Mouse (Mus musculus) embryonic facial prominence, embryonic 15.5 days (tissue): ENCODE results near the gene Gm10256. TPM values are rescaled to one million over a fixed set of nuclear protein-coding genes. Genes with fewer than 3 reads are reported as not detected.
"Not testable (repeated sequence)": the region's sequence is repeated elsewhere in the genome, so short reads cannot be mapped to it uniquely, and the experiment has no call there.

Source experiments
- ATAC-seq: fragments of 200-750 bp; cut with Nextera tagmentation; 2 replicates; pipeline ENCODE4 v1.8.0; 2017; ENCODE audit warnings: low read depth, moderate TSS enrichment; ENCODE audit not compliant: insufficient number of reproducible peaks, low FRiP score, low TSS enrichment
- H3K27ac ChIP-seq: fragments of 300-500 bp; sonication (generic); replicated peaks from 2 replicates; pipeline ENCODE4 v1.5.1; 2015; ENCODE audit warnings: mild to moderate bottlenecking, inconsistent platforms
- H3K27me3 ChIP-seq: fragments of 300-500 bp; sonication (generic); 2 replicates; pipeline ENCODE4 v1.6.1; 2015; ENCODE audit warnings: inconsistent platforms
- H3K36me3 ChIP-seq: fragments of 300-500 bp; sonication (generic); 2 replicates; pipeline ENCODE4 v1.6.1; 2015; ENCODE audit warnings: mild to moderate bottlenecking, inconsistent platforms
- H3K4me1 ChIP-seq: fragments of 300-500 bp; sonication (generic); 2 replicates; pipeline ENCODE4 v1.6.1; 2015; ENCODE audit warnings: inconsistent platforms
- H3K4me2 ChIP-seq: fragments of 300-500 bp; sonication (generic); replicated peaks from 2 replicates; pipeline ENCODE4 v1.6.1; 2015; ENCODE audit warnings: mild to moderate bottlenecking, inconsistent platforms
- H3K4me3 ChIP-seq: fragments of 300-500 bp; sonication (generic); replicated peaks from 2 replicates; pipeline ENCODE4 v1.5.1; 2015; ENCODE audit warnings: mild to moderate bottlenecking, inconsistent platforms
- H3K9ac ChIP-seq: fragments of 300-500 bp; sonication (generic); 2 replicates; pipeline ENCODE4 v1.6.1; 2015; ENCODE audit warnings: inconsistent platforms
- H3K9me3 ChIP-seq: fragments of 300-500 bp; sonication (generic); replicated peaks from 2 replicates; pipeline ENCODE4 v1.6.1; 2016; ENCODE audit warnings: inconsistent platforms
- WGBS: fragments of 180-500 bp; shearing (Covaris S2); methylation state at CpG from one replicate; pipeline ENCODE4 v1.1.7; 2015; 5-methylcytosine and 5-hydroxymethylcytosine counted together
- polyA plus RNA-seq: library from polyadenylated mRNA; unstranded; fragments of >200 nt; fragmentation: Nextera tagmentation; extraction: Ambion mirVana; gene quantifications from 2 replicates; pipeline ENCODE4 v1.2.1, GENCODE M21; 2015

Gene Gm10256
- polyA plus RNA-seq: not detected in 2 replicates

DNA sequence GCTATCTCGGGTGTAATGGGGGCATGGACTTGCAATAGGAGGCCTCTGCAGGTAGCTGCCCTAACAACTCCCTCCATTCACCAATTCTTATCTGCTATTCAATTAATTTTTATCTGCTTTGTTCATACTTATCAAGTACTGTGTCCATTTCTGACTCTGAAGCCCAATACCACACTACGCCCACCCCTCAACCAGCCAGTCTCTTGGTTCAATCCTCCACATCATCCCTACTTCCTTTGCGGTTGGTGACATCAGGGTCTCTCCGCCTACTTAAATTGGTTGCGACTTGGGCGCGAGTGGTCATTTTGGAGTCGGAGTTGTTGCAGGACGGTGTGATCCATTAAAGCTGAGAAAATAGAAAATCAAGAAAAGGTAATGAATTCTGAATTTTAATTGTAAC lies at the start of gene Gm10256, which contains the start of gene Rbmy:
Gm10256 (plus strand) TSS at position 320 of the 400 bp plus-strand sequence.
Rbmy (plus strand) TSS at position 301 of the 400 bp plus-strand sequence.
- no CpG with 5 or more reads among the region's 9 CpGs for WGBS
- H3K27ac ChIP-seq, H3K9me3 ChIP-seq, H3K36me3 ChIP-seq, H3K27me3 ChIP-seq, H3K4me3 ChIP-seq, H3K4me2 ChIP-seq, ATAC-seq, H3K4me1 ChIP-seq, H3K9ac ChIP-seq: not testable (repeated sequence)

DNA sequence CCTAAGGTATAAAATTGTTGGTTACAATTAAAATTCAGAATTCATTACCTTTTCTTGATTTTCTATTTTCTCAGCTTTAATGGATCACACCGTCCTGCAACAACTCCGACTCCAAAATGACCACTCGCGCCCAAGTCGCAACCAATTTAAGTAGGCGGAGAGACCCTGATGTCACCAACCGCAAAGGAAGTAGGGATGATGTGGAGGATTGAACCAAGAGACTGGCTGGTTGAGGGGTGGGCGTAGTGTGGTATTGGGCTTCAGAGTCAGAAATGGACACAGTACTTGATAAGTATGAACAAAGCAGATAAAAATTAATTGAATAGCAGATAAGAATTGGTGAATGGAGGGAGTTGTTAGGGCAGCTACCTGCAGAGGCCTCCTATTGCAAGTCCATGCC lies 34.4 kb upstream of the Gm10256 start, which contains the start of gene Gm4064:
Gm4064 (minus strand) TSS at position 101 of the 400 bp plus-strand sequence.
- H3K4me2 ChIP-seq, H3K36me3 ChIP-seq, H3K27me3 ChIP-seq, ATAC-seq, H3K9ac ChIP-seq, H3K4me1 ChIP-seq, H3K4me3 ChIP-seq, H3K9me3 ChIP-seq, H3K27ac ChIP-seq: not testable (repeated sequence)
- no CpG with 5 or more reads among the region's 8 CpGs for WGBS

GRCm38 (mm10) chrY:2900689-2901088 lies 70.2 kb downstream of the Gm10256 start, which contains the start of gene Gm10352:
Gm10352 (plus strand) TSS chrY:2900989.
- no CpG with 5 or more reads among the region's 9 CpGs for WGBS
- not testable (repeated sequence) for H3K9me3 ChIP-seq, H3K9ac ChIP-seq, ATAC-seq, H3K27me3 ChIP-seq, H3K4me3 ChIP-seq, H3K27ac ChIP-seq, H3K4me1 ChIP-seq, H3K4me2 ChIP-seq, H3K36me3 ChIP-seq

Other genes with a start within 250 kb of the Gm10256 start
- gene H2al2c, start 231.6 kb upstream of the Gm10256 start, polyA plus RNA-seq: not detected in 2 replicates
- not detected in 2 replicates for gene Sry, start 167.0 kb upstream of the Gm10256 start, polyA plus RNA-seq
- gene H2al2b, start 110.0 kb upstream of the Gm10256 start, polyA plus RNA-seq: not detected in 2 replicates
- gene Gm4064, start 34.5 kb upstream of the Gm10256 start, polyA plus RNA-seq: not detected in 2 replicates
- gene Rbmy, start within 50 bp of the Gm10256 start, polyA plus RNA-seq: 0.19 TPM in 1 of 2 replicates, not detected in the other
- gene Gm10352, start 70.3 kb downstream of the Gm10256 start, polyA plus RNA-seq: not detected in 2 replicates
- gene Gm29289, start 101.9 kb downstream of the Gm10256 start, polyA plus RNA-seq: not detected in 2 replicates